Mouse (Mus musculus): ENCODE measurements around the gene Rmdn2.

DNA sequence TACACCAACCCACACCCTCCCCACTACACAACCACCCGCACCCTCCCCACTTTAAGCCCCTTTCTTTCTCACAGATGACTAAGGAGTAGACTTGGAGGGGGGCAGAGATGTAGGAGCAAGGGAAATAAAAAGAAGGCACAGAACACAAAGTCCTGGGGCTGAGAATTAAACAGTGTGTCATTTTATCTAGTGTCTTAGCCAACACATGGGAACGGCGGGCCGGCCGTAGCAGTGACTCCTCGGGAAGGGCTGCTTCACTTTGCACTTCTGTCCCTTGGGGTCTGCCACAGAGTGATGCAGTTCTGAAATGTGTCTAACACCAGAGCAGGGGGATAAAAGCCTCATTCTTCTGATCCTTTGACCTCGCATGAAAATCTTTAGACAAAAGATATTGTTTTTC lies 109.0 kb downstream of the Rmdn2 start:
- TF ChIP-seq CTCF (IDR thresholded peaks at IDR 0.05; ENCODE audit: control insufficient read depth, insufficient read depth, insufficient replicate concordance, low read depth, low read length) = no peak
- no peak for TF ChIP-seq POLR2A (IDR thresholded peaks at IDR 0.05; ENCODE audit: control insufficient read depth, low read depth, low read length)
